Mouse (Mus musculus) macrophage (primary cell): ENCODE results near the gene Shisa5. TPM values are rescaled to one million over a fixed set of nuclear protein-coding genes. Genes with fewer than 3 reads are reported as not detected.
A peak's percentile ranks its signal among the peaks of the same experiment; 100 is the strongest.

Source experiments
- H3K27ac ChIP-seq: fragments of 350-480 bp; formaldehyde crosslinking; 2 replicates; pipeline ENCODE4 v1.9.0; 2021
- H3K36me3 ChIP-seq: fragments of 350-480 bp; formaldehyde crosslinking; 2 replicates; pipeline ENCODE4 v1.9.0; 2021; ENCODE audit errors: inconsistent target
- H3K4me3 ChIP-seq: fragments of 350-480 bp; formaldehyde crosslinking; 2 replicates; pipeline ENCODE4 v1.9.0; 2021; ENCODE audit errors: inconsistent target
- H3K79me2 ChIP-seq: fragments of 350-480 bp; formaldehyde crosslinking; 2 replicates; pipeline ENCODE4 v1.9.0; 2021; ENCODE audit errors: inconsistent target
- WGBS: methylation state at CpG from one replicate; pipeline ENCODE4 v1.1.7; 2026; ENCODE audit warnings: inconsistent platforms; ENCODE audit not compliant: missing documents; 5-methylcytosine and 5-hydroxymethylcytosine counted together
- polyA plus RNA-seq: library from polyadenylated mRNA; stranded (reverse); fragments of 250-400 nt; gene quantifications from 3 replicates; pipeline ENCODE4 v1.2.4, GENCODE M21; 2018; ENCODE audit warnings: inconsistent platforms
- total RNA-seq, 78 experiments: library from RNA; depleted of rRNA; stranded (reverse); fragments of 250-400 nt; gene quantifications; 1 replicate in 9 of 78; 2 replicates in 24 of 78; 3 replicates in 43 of 78; 4 replicates in 2 of 78; pipeline ENCODE4 v1.2.4; 2018; ENCODE audit warnings: inconsistent platforms in 56 of 78

Gene Shisa5
- total RNA-seq (2018; cell fraction: chromatin; rRNA removed) = 100 to 1,000 TPM in 11 of 26 experiments, 10 to 100 TPM in 15; 37.8 to 248 (median 84.3) TPM
- total RNA-seq (2018; cell fraction: cytosol; rRNA removed) = 100 to 1,000 TPM; 280 to 394 (median 346) TPM
- total RNA-seq (2018; cell fraction: nucleus; rRNA removed) = 100 to 1,000 TPM; 148 to 355 (median 263) TPM
- polyA plus RNA-seq = 392 to 901 TPM (median 421 TPM) in 3 replicates

GRCm38 (mm10) chr9:109038086-109038895 lies at the start of gene Shisa5:
Gene Shisa5 (plus strand): TSS chr9:109038565.
- WGBS = 2% methylated on average over 40 of the region's 40 CpGs
- peak within 1 kb of the TSS; percentile 86 for H3K4me3 ChIP-seq
- H3K79me2 ChIP-seq = peaks cover 44% of the 10 kb centered on the region
- peak within 1 kb of the TSS; percentile 83 for H3K27ac ChIP-seq
- H3K36me3 ChIP-seq = 0 out of 2 replicates have a peak, but pooled peaks cover 6% of the 10 kb centered on the region

- Histone ChIP-seq H3K36me3 (no peaks in the 10 kb centered on the region), H3K27ac (peak overlapping the region; percentile 83), H3K4me3 (no peak overlapping the region), H3K79me2 (peaks cover 31% of the 10 kb centered on the region)
- 16% methylated on average over 4 of the region's 4 CpGs for WGBS
Measured at GRCm38 (mm10) chr9:108989802-108990461, 48.4 kb upstream of the Shisa5 start.

GRCm38 (mm10) chr9:108990462-108990820 lies 47.9 kb upstream of the Shisa5 start:
- no peaks in the 10 kb centered on the region for H3K36me3 ChIP-seq
- H3K4me3 ChIP-seq = no peak overlapping the region
- peak overlapping the region; percentile 83 for H3K27ac ChIP-seq
- WGBS = 83% methylated on average over 6 of the region's 7 CpGs
- H3K79me2 ChIP-seq = peaks cover 36% of the 10 kb centered on the region

- Histone ChIP-seq H3K4me3 (peak within 1 kb of the TSS; percentile 76), H3K79me2 (peaks cover 47% of the 10 kb centered on the region), H3K27ac (peak within 1 kb of the TSS; percentile 83), H3K36me3 (no peaks in the 10 kb centered on the region)
- WGBS = 2% methylated on average over 25 of the region's 31 CpGs
Measured at GRCm38 (mm10) chr9:108991428-108992084, 46.8 kb upstream of the Shisa5 start, which contains the start of gene Pfkfb4. Gene Pfkfb4 (plus strand): TSS chr9:108991778.

GRCm38 (mm10) chr9:108992085-108992469 lies 46.3 kb upstream of the Shisa5 start:
- WGBS = 24% methylated on average over 18 of the region's 18 CpGs
- peak overlapping the region; percentile 41 for H3K27ac ChIP-seq
- no peaks in the 10 kb centered on the region for H3K36me3 ChIP-seq
- peaks cover 52% of the 10 kb centered on the region for H3K79me2 ChIP-seq
- H3K4me3 ChIP-seq = peak overlapping the region; percentile 76

- Histone ChIP-seq H3K36me3 (no peaks in the 10 kb centered on the region), H3K4me3 (peak overlapping the region; percentile 76), H3K79me2 (peaks cover 59% of the 10 kb centered on the region), H3K27ac (peak overlapping the region; percentile 41; the same call in 1 of the 2 replicates)
- WGBS = 91% methylated on average over 9 of the region's 9 CpGs
Measured at GRCm38 (mm10) chr9:108992620-108993361, 45.6 kb upstream of the Shisa5 start.

GRCm38 (mm10) chr9:108996411-108996810 lies 42.0 kb upstream of the Shisa5 start:
- H3K27ac ChIP-seq = no peak overlapping the region
- H3K79me2 ChIP-seq = peaks cover 69% of the 10 kb centered on the region
- no peaks in the 10 kb centered on the region for H3K36me3 ChIP-seq
- WGBS = 75% methylated on average over 9 of the region's 9 CpGs
- H3K4me3 ChIP-seq = no peak overlapping the region

GRCm38 (mm10) chr9:108998287-108999166 lies 39.8 kb upstream of the Shisa5 start:
- WGBS = 69% methylated on average over 19 of the region's 19 CpGs
- H3K27ac ChIP-seq = peak overlapping the region; percentile 84
- H3K4me3 ChIP-seq = no peak overlapping the region

GRCm38 (mm10) chr9:108999167-108999526 lies 39.2 kb upstream of the Shisa5 start:
- H3K4me3 ChIP-seq = no peak overlapping the region
- 2% methylated on average over 4 of the region's 4 CpGs for whole genome bisulfite sequencing
- peaks cover 11% of the 10 kb centered on the region for H3K36me3 ChIP-seq
- peaks cover 46% of the 10 kb centered on the region for H3K79me2 ChIP-seq
- H3K27ac ChIP-seq = peak overlapping the region; percentile 84

More at GRCm38 (mm10) chr9:108998287-108999166, 39.8 kb upstream of the Shisa5 start:
- Histone ChIP-seq H3K79me2 (peaks cover 52% of the 10 kb centered on the region), H3K36me3 (peaks cover 11% of the 10 kb centered on the region)

GRCm38 (mm10) chr9:109000726-109001125 lies 37.6 kb upstream of the Shisa5 start:
- WGBS = 16% methylated on average over 3 of the region's 3 CpGs
- H3K36me3 ChIP-seq = peaks cover 20% of the 10 kb centered on the region
- no peak overlapping the region for H3K4me3 ChIP-seq
- H3K27ac ChIP-seq = no peak overlapping the region
- H3K79me2 ChIP-seq = peaks cover 30% of the 10 kb centered on the region

GRCm38 (mm10) chr9:109003201-109003600 lies 35.2 kb upstream of the Shisa5 start:
- WGBS = 64% methylated on average over 2 of the region's 2 CpGs
- Histone ChIP-seq H3K27ac (no peak overlapping the region), H3K79me2 (peaks cover 5% of the 10 kb centered on the region; the same call in 1 of the 2 replicates), H3K4me3 (no peak overlapping the region), H3K36me3 (peaks cover 43% of the 10 kb centered on the region)

GRCm38 (mm10) chr9:109007025-109007780 lies 31.2 kb upstream of the Shisa5 start:
- Histone ChIP-seq H3K4me3 (no peak overlapping the region), H3K27ac (no peak overlapping the region), H3K79me2 (no peaks in the 10 kb centered on the region), H3K36me3 (peaks cover 51% of the 10 kb centered on the region)
- WGBS = 88% methylated on average over 21 of the region's 21 CpGs
